Mouse (Mus musculus) left cerebral cortex, postnatal 36 days (tissue): ENCODE data around the gene Lrrc4c. TPM values are rescaled to one million over a fixed set of nuclear protein-coding genes. Genes with fewer than 3 reads are reported as not detected.

Experiments used
- DNase-seq, 2 experiments: peaks; one replicate each; pipeline ENCODE4 v3.0.0; 2021 to 2022; ENCODE audit warnings: low spot score in 2 of 2, mixed read lengths in 1 of 2
- intact Hi-C: fragments of 180-260 bp; cut with DNase I; formaldehyde crosslinking; loops from one replicate; pipeline ENCODE4 v1.15.1; 2025
- total RNA-seq, 2 experiments: library from RNA; stranded (reverse); gene quantifications; 2 replicates each; pipeline ENCODE4 v1.2.3; 2021

Lrrc4c gene
- total RNA-seq, 2 experiments from 2014 or later: 118 to 135 TPM

DNA sequence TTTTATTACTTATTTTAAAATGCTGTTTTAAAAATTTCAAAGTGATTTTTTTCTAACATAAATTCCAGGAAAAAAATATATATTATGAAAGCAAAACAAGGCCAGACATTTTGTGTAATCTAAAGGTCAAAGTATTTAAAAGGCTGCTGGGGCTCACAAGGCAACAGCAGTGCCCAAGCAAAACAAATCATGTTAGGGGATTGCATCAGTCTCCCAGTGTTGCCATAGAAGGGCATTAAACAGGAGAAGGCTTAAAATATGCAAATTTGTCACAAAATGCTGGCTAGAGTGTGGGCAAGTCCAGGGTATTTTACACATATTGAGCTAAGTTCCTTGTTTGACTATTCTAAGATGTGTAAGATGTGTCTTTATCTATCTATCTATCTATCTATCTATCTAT is 437.1 kb downstream of the Lrrc4c start:
- DNase-seq: no peak
- intact Hi-C loops: no loop called here

DNA sequence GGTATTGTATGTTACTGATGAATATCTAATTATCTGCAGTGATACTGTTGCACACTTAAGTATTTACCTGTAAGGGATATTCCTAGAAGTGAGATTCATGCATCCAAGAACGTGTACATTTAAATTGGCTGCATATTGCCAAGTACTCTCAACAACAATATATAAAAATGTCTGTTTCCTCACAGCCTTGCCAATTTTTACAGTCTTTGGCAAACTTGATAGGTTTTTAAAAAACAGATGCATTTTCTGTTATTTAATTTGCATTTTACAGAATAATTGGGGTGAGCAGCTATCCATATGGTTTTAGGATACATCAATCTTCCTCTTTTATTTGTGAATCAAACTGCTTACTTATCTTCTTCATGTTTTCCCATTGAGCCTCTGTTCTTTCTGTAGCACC is 439.7 kb downstream of the Lrrc4c start:
- DNase-seq: no peak
- intact Hi-C loops: no loop called here

GRCm38 (mm10) chr2:96763538-96763937 is 445.6 kb downstream of the Lrrc4c start:
- DNase-seq: peak in 1 of 2 experiments; percentile 11
- intact Hi-C loops: no loop called here

- no peak for DNase-seq
- intact Hi-C loops: no loop called here
Observed at GRCm38 (mm10) chr2:96775376-96775775, 457.4 kb downstream of the Lrrc4c start.

DNA sequence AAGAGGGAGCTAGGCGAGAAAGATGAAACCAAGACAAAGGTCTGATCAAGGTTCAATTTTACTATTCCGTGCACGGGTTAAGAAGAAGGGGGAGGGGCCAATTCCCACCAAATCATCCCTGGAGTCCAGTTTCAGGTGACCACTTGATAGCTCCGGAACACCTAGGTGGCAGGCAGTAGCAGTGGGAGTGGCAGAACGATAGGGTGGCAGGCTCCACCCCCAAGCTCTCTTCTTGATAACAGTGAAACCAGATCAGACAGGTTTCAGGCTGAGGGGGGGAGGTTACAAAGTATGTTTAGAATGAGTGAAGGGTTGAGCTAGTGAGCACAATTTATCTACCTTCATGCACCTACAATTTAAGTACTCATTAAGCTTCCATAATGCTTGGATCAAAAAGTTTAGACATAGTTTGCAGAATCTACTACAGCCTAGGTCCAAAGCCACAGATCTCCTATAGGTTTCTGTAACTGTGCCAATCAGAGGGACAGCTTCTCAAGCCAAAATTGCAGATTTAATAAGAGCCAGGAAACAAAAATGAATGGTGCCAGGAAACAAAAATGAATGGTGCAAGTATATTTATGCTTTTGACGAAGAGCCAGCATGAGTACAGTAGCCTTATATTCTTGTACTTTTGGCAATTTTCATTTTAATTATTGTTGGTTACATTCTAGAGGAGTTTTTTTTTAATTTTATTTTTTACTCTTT is 478.9 kb downstream of the Lrrc4c start:
- no peak for DNase-seq
- intact Hi-C loops: no loop called here

DNA sequence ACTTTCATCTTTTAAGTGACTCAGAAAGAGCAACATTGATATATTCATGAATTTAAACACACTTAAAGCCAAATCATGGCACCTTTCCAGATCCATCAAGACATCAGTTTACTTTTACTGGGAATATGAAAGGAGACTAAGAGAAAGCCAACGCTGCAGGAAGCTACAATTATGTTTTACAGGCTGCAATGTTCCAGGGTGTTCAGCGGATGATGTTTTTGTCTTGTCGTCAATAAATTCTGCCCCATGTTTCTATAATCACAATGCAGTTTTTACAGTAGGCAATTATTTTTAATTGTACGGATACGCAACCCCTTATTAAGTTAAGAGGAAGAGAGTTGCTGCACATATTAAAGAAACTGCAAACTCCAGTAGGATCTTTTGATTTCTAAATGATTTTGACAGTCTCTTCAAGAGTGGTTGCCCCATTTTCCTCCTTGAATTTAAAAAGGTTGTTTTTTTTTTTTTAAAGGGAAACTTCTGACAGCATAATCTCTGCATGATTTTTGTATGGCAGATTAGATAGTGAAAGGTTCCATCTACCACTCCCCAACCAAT is 532.9 kb downstream of the Lrrc4c start:
- intact Hi-C loops: no loop called here
- DNase-seq: no peak

GRCm38 (mm10) chr2:96853797-96854196 is 535.8 kb downstream of the Lrrc4c start:
- intact Hi-C loops: no loop called here
- no peak for DNase-seq

- intact Hi-C loops: no loop called here
- no peak for DNase-seq
Observed at GRCm38 (mm10) chr2:96876062-96876461, 558.1 kb downstream of the Lrrc4c start.

DNA sequence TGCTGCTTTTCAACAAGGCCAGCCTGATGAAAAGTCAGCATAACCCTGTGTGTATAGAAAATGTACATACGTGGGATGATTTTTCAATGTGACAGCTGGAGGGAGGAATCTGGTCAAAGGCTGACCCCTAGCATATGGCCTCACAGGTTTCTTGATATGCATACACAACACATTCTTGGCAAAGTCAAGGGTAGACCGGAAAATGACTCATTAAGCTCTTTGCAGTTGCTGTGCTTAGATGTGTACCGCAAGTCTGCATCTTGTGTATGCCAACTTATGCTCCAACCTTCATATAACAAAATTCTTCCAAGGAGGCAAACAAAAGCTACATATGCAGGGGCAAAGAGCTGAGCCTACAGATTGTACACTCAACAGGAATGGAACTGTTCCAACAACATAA is 631.6 kb downstream of the Lrrc4c start:
- intact Hi-C loops: loop anchor here (10.0 kb wide), 1 partner anchor 225 kb away; no protein-coding TSS in a partner anchor
- DNase-seq: no peak

- intact Hi-C loops: no loop called here
- no peak for DNase-seq
Observed at GRCm38 (mm10) chr2:96999521-96999920, 681.6 kb downstream of the Lrrc4c start.

DNA sequence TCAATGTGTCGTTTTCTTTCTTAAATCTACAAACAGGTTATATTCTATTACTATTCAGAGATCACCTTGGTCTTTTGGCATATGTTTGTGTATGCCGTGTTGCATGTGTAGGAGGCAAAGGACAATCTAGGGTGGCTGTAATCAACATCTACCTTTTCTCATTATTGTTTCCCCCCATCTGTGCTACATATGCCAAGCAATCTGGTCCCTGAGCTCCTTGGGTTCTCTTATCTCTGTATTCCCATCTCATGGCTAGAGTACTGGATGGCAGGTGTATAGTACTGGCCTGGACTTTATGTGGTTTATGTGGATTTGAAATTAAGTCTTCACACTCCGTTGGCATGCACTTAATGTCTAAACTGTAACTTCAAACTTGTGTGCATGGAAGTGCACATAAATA is 700.4 kb downstream of the Lrrc4c start:
- no peak for DNase-seq
- intact Hi-C loops: no loop called here

GRCm38 (mm10) chr2:97026991-97027390 is 709.0 kb downstream of the Lrrc4c start:
- intact Hi-C loops: no loop called here

GRCm38 (mm10) chr2:97027585-97027984 is 709.6 kb downstream of the Lrrc4c start:
- no peak for DNase-seq
- intact Hi-C loops: no loop called here

More at GRCm38 (mm10) chr2:97026991-97027390, 709.0 kb downstream of the Lrrc4c start:
- DNase-seq: no peak

DNA sequence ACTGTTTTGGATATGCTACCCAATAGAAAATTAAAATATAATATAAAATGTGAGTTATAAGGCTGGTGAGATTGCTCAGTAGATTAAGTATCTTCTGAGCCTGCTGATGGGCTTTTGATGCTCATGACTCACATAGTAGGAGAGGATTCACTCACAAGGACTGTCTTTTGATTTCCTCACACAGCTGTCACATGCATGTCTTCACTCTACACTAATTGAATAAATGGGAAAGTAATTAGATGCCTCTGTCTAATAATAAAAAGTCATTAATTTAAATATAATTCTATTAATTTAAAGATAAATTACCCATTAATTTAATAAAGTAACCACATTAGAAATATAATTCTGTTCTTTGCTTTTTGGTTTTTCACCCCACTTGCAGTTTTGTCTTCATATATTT is 718.4 kb downstream of the Lrrc4c start:
- DNase-seq: no peak
- intact Hi-C loops: no loop called here

- intact Hi-C loops: no loop called here
Observed at GRCm38 (mm10) chr2:97037024-97037814, 719.2 kb downstream of the Lrrc4c start.

GRCm38 (mm10) chr2:97044016-97044415 is 726.0 kb downstream of the Lrrc4c start:
- DNase-seq: no peak
- intact Hi-C loops: no loop called here

More at GRCm38 (mm10) chr2:97037024-97037814, 719.2 kb downstream of the Lrrc4c start:
- no peak for DNase-seq

DNA sequence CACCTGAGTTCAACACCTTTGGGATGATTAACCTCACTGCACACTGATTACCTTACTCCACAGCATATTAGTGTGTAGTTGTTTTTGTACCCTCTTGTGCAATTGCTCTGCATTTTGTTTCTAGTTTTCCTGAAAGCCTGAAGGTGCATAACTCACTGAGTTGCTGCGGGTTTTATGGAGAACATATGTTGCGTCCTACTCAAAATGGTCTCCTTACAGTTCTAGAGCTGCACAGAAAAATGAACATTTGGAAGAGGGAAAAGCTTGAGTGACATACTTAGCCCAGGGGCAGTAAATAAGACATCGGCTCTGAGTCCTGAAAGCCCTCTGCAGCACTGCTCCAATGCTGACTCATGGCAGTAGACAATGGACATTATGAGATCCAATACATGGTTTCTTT is 727.7 kb downstream of the Lrrc4c start:
- no peak for DNase-seq
- intact Hi-C loops: no loop called here

DNA sequence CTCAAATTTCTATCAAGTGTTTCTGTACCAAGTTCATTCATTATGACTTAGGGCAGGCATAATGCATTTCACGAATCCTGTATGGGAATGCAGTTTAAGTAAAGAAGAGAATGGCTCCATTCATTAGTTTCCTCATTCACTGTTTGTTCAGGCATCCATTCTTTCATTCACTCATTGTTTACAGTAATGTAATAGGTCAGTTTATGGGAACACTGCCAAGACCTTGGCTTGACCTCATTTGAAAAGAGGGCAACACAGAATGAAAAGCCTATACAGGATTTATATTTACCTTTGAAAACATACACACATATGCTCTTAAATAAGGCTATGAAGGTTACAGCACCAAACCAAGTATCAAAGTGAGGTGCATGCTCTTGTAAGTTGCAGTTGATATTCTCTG is 762.2 kb downstream of the Lrrc4c start:
- intact Hi-C loops: no loop called here
- DNase-seq: no peak

DNA sequence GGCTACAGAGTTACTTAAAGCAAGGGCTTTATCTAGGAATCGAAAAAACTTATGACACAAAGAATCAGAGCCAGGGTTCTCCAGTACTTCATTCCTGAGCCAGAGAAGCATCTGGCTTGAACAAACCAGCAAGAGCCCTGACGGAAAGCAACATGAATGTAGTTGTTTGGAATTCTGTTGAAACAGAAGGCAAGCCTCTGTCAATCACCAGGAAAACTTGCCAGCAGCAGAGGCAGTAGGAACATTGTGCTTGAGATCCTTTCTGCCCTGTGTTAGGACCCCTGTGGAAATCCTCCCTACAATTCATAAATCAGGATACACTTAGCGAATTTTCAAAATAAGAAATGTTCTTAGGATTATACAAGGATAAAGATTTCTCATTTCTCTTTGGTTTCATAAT is 780.0 kb downstream of the Lrrc4c start:
- intact Hi-C loops: no loop called here
- DNase-seq: no peak

DNA sequence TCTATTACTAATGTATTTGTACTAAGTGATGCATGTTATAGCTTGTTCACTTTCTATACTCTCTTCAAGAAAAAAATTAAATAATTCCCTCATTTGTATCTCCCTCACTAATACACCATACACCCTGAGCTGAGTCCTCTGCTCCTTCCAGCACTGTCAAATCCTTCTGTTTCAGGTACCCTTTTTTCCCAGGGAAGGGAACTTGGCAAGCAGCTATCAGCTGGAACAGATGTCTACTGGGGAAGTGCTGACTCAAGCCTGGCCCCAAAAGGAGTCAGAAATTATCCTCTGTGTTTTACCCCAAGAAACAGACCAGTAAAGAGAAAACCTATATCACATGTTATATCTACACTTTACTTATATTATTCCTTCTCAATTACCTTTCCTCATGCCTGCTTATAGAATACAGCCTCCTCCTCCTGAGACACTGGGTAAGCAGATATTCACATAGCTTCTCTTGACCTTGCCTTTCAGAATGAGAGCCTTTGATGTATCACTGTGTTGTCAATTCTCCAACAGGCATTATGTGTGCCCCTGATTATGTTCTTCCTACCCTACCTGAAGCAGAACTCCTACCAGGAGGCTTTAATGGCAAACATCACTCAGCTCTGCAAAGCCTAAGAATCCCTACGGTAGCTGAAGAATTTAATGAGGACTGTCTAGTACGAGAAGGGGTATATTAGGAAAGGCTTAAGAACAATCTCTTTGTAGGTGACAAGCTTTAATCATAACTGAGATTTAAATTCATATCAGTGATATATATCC is 785.6 kb downstream of the Lrrc4c start:
- intact Hi-C loops: no loop called here
- DNase-seq: no peak
